Mouse (Mus musculus) kidney, postnatal 0 days (tissue): ENCODE measurements around the gene Ank2. TPM values are rescaled to one million over a fixed set of nuclear protein-coding genes. Genes with fewer than 3 reads are reported as not detected.

Experiments
- ATAC-seq: fragments of 200-750 bp; cut with Nextera tagmentation; replicated peaks from 2 replicates; pipeline ENCODE4 v1.8.0; 2017; ENCODE audit warnings: low read depth, moderate number of reproducible peaks, moderate TSS enrichment, moderate library complexity; ENCODE audit not compliant: low FRiP score
- DNase-seq: peaks from one replicate; pipeline ENCODE4 v3.0.0-alpha.2; 2016; ENCODE audit warnings: low spot score
- H3K27ac ChIP-seq: fragments of 300-500 bp; sonication (generic); 2 replicates; pipeline ENCODE4 v1.5.1; 2014; ENCODE audit warnings: mild to moderate bottlenecking
- H3K27me3 ChIP-seq: fragments of 300-500 bp; sonication (generic); 2 replicates; pipeline ENCODE4 v1.6.1; 2014; ENCODE audit warnings: low read length, mixed read lengths; ENCODE audit not compliant: insufficient read depth
- H3K36me3 ChIP-seq: fragments of 300-500 bp; sonication (generic); 2 replicates; pipeline ENCODE4 v1.6.1; 2014; ENCODE audit warnings: low read length, mixed read lengths; ENCODE audit not compliant: insufficient read depth
- H3K4me1 ChIP-seq: fragments of 300-500 bp; sonication (generic); replicated peaks from 2 replicates; pipeline ENCODE4 v1.6.1; 2014; ENCODE audit warnings: antibody characterized with exemption, low read length, mixed read lengths; ENCODE audit not compliant: insufficient read depth
- H3K4me2 ChIP-seq: fragments of 300-500 bp; sonication (generic); 2 replicates; pipeline ENCODE4 v1.6.1; 2014; ENCODE audit warnings: mild to moderate bottlenecking, low read length, moderate library complexity, mixed read lengths
- H3K4me3 ChIP-seq: fragments of 300-500 bp; sonication (generic); replicated peaks from 2 replicates; pipeline ENCODE4 v1.5.1; 2014; ENCODE audit warnings: low read depth, low read length
- H3K9ac ChIP-seq: fragments of 300-500 bp; sonication (generic); 2 replicates; pipeline ENCODE4 v1.6.1; 2014; ENCODE audit warnings: low read depth, low read length
- H3K9me3 ChIP-seq: fragments of 300-500 bp; sonication (generic); replicated peaks from 2 replicates; pipeline ENCODE4 v1.6.1; 2016; ENCODE audit warnings: low read length, inconsistent platforms, mixed read lengths
- CTCF ChIP-seq: IDR thresholded peaks from 2 replicates; pipeline ENCODE4 v1.5.1; 2016; ENCODE audit warnings: antibody characterized with exemption, low read depth, mild to moderate bottlenecking, moderate library complexity
- WGBS: fragments of 180-500 bp; shearing (Covaris S2); extraction: QIAGEN DNeasy Blood & Tissue Kit; methylation state at CpG from one replicate; pipeline ENCODE4 v1.1.7; 2014; 5-methylcytosine and 5-hydroxymethylcytosine counted together
- polyA plus RNA-seq: library from polyadenylated mRNA; unstranded; fragments of >200 nt; fragmentation: Nextera tagmentation; extraction: Ambion mirVana; gene quantifications from 2 replicates; pipeline ENCODE4 v1.2.1, GENCODE M21; 2015

Ank2 gene
- 4.1 and 4.7 TPM in 2 replicates for polyA plus RNA-seq

- H3K27me3 ChIP-seq: peaks cover 16% of the 10 kb centered on the region; the same call in 1 of the 2 replicates
- H3K36me3 ChIP-seq: no peaks in the 10 kb centered on the region
- peak within 1 kb of the TSS; percentile 52 for H3K9ac ChIP-seq
- no peaks in the 10 kb centered on the region for H3K9me3 ChIP-seq
- ATAC-seq: peak; percentile 81
- WGBS: 0% methylated on average over 61 of the region's 62 CpGs
- H3K27ac ChIP-seq: no peak within 1 kb of the TSS
- H3K4me3 ChIP-seq: peak within 1 kb of the TSS; percentile 53
- peak; percentile 82 for DNase-seq
- TF ChIP-seq CTCF: no peak
- H3K4me1 ChIP-seq: peaks cover 11% of the 10 kb centered on the region; the same call in 1 of the 2 replicates
- H3K4me2 ChIP-seq: peak within 1 kb of the TSS; percentile 100
These were observed at the start of gene Ank2 for GRCm38 (mm10) chr3:127498742-127499400. Gene Ank2, minus strand, starts transcription at chr3:127499350.

GRCm38 (mm10) chr3:127547882-127548281 lies 48.7 kb upstream of the Ank2 start:
- H3K9me3 ChIP-seq: no peaks in the 10 kb centered on the region

GRCm38 (mm10) chr3:127544610-127545121 lies 45.5 kb upstream of the Ank2 start:
- H3K4me3 ChIP-seq: no peak overlapping the region
- H3K27me3 ChIP-seq: no peaks in the 10 kb centered on the region
- H3K9ac ChIP-seq: no peak overlapping the region
- ATAC-seq (no peak), DNase-seq (no peak)
- H3K36me3 ChIP-seq: peaks cover 25% of the 10 kb centered on the region
- H3K27ac ChIP-seq: no peak overlapping the region
- no peaks in the 10 kb centered on the region for H3K4me1 ChIP-seq
- H3K9me3 ChIP-seq: no peaks in the 10 kb centered on the region
- H3K4me2 ChIP-seq: no peak overlapping the region
- WGBS: 45% methylated on average over 5 of the region's 5 CpGs
- TF ChIP-seq CTCF: no peak

More at GRCm38 (mm10) chr3:127547882-127548281, 48.7 kb upstream of the Ank2 start:
- DNase-seq (peak; percentile 39), ATAC-seq (no peak)
- no peak overlapping the region for H3K27ac ChIP-seq
- H3K4me2 ChIP-seq: no peak overlapping the region
- no peaks in the 10 kb centered on the region for H3K27me3 ChIP-seq
- peak; percentile 69 for TF ChIP-seq CTCF
- no peak overlapping the region for H3K4me3 ChIP-seq
- H3K36me3 ChIP-seq: peaks cover 13% of the 10 kb centered on the region
- no peak overlapping the region for H3K9ac ChIP-seq
- H3K4me1 ChIP-seq: no peaks in the 10 kb centered on the region
- WGBS: 47% methylated on average over 5 of the region's 5 CpGs

- Histone ChIP-seq H3K4me3 (no peak overlapping the region), H3K4me1 (no peaks in the 10 kb centered on the region), H3K9me3 (no peaks in the 10 kb centered on the region), H3K9ac (no peak overlapping the region), H3K27ac (no peak overlapping the region), H3K36me3 (peaks cover 25% of the 10 kb centered on the region), H3K4me2 (no peak overlapping the region), H3K27me3 (no peaks in the 10 kb centered on the region)
- ATAC-seq (no peak), DNase-seq (no peak)
- TF ChIP-seq CTCF: no peak
- 86% methylated on average over 4 of the region's 4 CpGs for WGBS
These were observed 44.8 kb upstream of the Ank2 start for GRCm38 (mm10) chr3:127543976-127544375.

- Histone ChIP-seq H3K36me3 (peaks cover 16% of the 10 kb centered on the region; the same call in 1 of the 2 replicates), H3K27me3 (no peaks in the 10 kb centered on the region), H3K9me3 (no peaks in the 10 kb centered on the region), H3K4me1 (no peaks in the 10 kb centered on the region), H3K4me3 (no peak overlapping the region), H3K27ac (no peak overlapping the region), H3K4me2 (no peak overlapping the region), H3K9ac (no peak overlapping the region)
- ATAC-seq: no peak
- TF ChIP-seq CTCF: no peak
- DNase-seq: no peak
- 84% methylated on average over 6 of the region's 6 CpGs for WGBS
These were observed 40.0 kb upstream of the Ank2 start for GRCm38 (mm10) chr3:127539193-127539592.

- H3K4me3 ChIP-seq: no peak overlapping the region
- no peaks in the 10 kb centered on the region for H3K4me1 ChIP-seq
- no peaks in the 10 kb centered on the region for H3K27me3 ChIP-seq
- H3K4me2 ChIP-seq: no peak overlapping the region
- H3K36me3 ChIP-seq: no peaks in the 10 kb centered on the region
- ATAC-seq (no peak), DNase-seq (no peak)
- no peak overlapping the region for H3K9ac ChIP-seq
- H3K9me3 ChIP-seq: no peaks in the 10 kb centered on the region
- 17% methylated on average over 4 of the region's 4 CpGs for WGBS
- TF ChIP-seq CTCF: no peak
- H3K27ac ChIP-seq: no peak overlapping the region
These were observed 31.1 kb upstream of the Ank2 start for GRCm38 (mm10) chr3:127530293-127530692.
